Mouse (Mus musculus) telencephalon, adult 2 months (tissue): Measurements from ENCODE around the gene Gm17409.

Experiments used
- DNase-seq: peaks from one replicate; pipeline ENCODE4 v3.0.0-alpha.2; 2011; ENCODE audit warnings: low read depth, low spot score

Gene Gm17409

GRCm38 (mm10) chr2:58469816-58470215 lies at the start of gene Gm17409:
TSS of gene Gm17409 (plus strand) at chr2:58470116.
- no peak for DNase-seq

- no peak for DNase-seq
Observed at GRCm38 (mm10) chr2:58423319-58423718, 46.6 kb upstream of the Gm17409 start.

- no peak for DNase-seq
Observed at GRCm38 (mm10) chr2:58425436-58426004, 44.4 kb upstream of the Gm17409 start.

- peak; percentile 83 for DNase-seq
Observed at GRCm38 (mm10) chr2:58432211-58432610, 37.7 kb upstream of the Gm17409 start.

- no peak for DNase-seq
Observed at GRCm38 (mm10) chr2:58433317-58433716, 36.6 kb upstream of the Gm17409 start.

GRCm38 (mm10) chr2:58434438-58434837 lies 35.5 kb upstream of the Gm17409 start:
- no peak for DNase-seq

GRCm38 (mm10) chr2:58435507-58435906 lies 34.4 kb upstream of the Gm17409 start:
- no peak for DNase-seq

- no peak for DNase-seq
Observed at GRCm38 (mm10) chr2:58436911-58437310, 33.0 kb upstream of the Gm17409 start.

GRCm38 (mm10) chr2:58443163-58443562 lies 26.8 kb upstream of the Gm17409 start:
- no peak for DNase-seq

GRCm38 (mm10) chr2:58447001-58447400 lies 22.9 kb upstream of the Gm17409 start:
- DNase-seq, result no peak

GRCm38 (mm10) chr2:58454095-58454865 lies 15.6 kb upstream of the Gm17409 start:
- DNase-seq, result no peak

- DNase-seq, result no peak
Observed at GRCm38 (mm10) chr2:58456843-58457487, 13.0 kb upstream of the Gm17409 start.

GRCm38 (mm10) chr2:58457488-58457865 lies 12.4 kb upstream of the Gm17409 start:
- no peak for DNase-seq

- no peak for DNase-seq
Observed at GRCm38 (mm10) chr2:58458820-58459371, 11.0 kb upstream of the Gm17409 start.

GRCm38 (mm10) chr2:58470290-58470689 lies 374 bp downstream of the Gm17409 start:
- no peak for DNase-seq

- DNase-seq, result no peak
Observed at GRCm38 (mm10) chr2:58475578-58475977, 5.7 kb downstream of the Gm17409 start.

GRCm38 (mm10) chr2:58476956-58477715 lies 7.2 kb downstream of the Gm17409 start:
- peak; percentile 68 for DNase-seq

- no peak for DNase-seq
Observed at GRCm38 (mm10) chr2:58478144-58478543, 8.2 kb downstream of the Gm17409 start.

GRCm38 (mm10) chr2:58479536-58479935 lies 9.6 kb downstream of the Gm17409 start:
- DNase-seq, result no peak

GRCm38 (mm10) chr2:58480764-58481163 lies 10.8 kb downstream of the Gm17409 start:
- DNase-seq, result no peak

- no peak for DNase-seq
Observed at GRCm38 (mm10) chr2:58481450-58482100, 11.7 kb downstream of the Gm17409 start.
